ENCODE assay signal across 20 mouse cellular contexts in the genomic region with DNA sequence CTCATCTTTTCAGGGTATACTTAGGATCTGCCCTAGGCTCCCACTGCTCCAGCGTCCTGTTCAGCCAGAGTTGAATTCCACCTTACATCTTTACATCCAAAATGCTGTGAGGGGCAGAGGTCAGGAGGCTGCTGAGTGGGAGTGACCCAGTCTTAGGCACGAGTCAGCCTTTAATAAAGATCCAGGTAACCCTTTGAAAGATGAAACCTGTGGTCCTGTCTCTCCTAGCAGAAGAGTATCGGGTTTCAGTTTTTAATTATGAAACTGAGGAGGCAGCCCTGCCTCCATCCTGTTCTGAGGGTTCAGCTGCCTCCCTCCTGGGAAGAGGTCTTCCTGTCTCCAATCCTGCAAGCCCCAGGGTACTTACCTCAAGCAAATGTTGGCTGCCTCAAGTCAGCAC.
A peak's percentile ranks its signal among the peaks of the same experiment; 100 is the strongest.
DNase-seq lines count a peak whose midpoint lies in the region; ATAC-seq and TF ChIP-seq lines count a peak whose summit lies in the region.
"Had no signal": no experiment of that assay in that cellular context is flagged by ENCODE, and none has a peak within 500 bp of the region (broad histone marks: within the 10 kb centered on the region; RNA-seq: fewer than 3 reads in every experiment).

No protein-coding gene starts in this region.

- H3K36me3 ChIP-seq in embryonic facial prominence, embryonic 15.5 days, result no peaks in the 10 kb centered on the region
- H3K36me3 ChIP-seq: forebrain, embryonic 12.5 days; heart, embryonic 12.5 days; hindbrain, embryonic 12.5 days; midbrain, embryonic 13.5 days had no signal

- H3K27me3 ChIP-seq in embryonic facial prominence, embryonic 15.5 days, result no peaks in the 10 kb centered on the region
- H3K27me3 ChIP-seq: heart, embryonic 12.5 days; hindbrain, embryonic 12.5 days had no signal

- peak overlapping the region; percentile 43 for H3K27ac ChIP-seq in layer of hippocampus, adult 2 months
- no peak overlapping the region for H3K27ac ChIP-seq in embryonic facial prominence, embryonic 15.5 days (replicated peaks)
- H3K27ac ChIP-seq: forebrain, embryonic 12.5 days; midbrain, embryonic 13.5 days had no signal

- no peak for TF ChIP-seq CTCF in layer of hippocampus, adult 2 months (conservative IDR thresholded peaks at IDR 0.05)

- WGBS in embryonic facial prominence, embryonic 15.5 days, result 18% methylated on average over 3 of the region's 3 CpGs

- no peak for DNase-seq in layer of hippocampus, adult 2 months (ENCODE audit: low spot score in 2 of 2)
- no peak for DNase-seq in layer of hippocampus, adult 11-12 months (ENCODE audit: low spot score)
- DNase-seq in embryo, embryonic 9.5 days (ENCODE audit: extremely low spot score), result peak; percentile 25
- DNase-seq in thymus, postnatal 10 days (ENCODE audit: low spot score in 2 of 2), result no peak
- no peak for DNase-seq in c-Kit-positive CD71-positive TER-119-positive erythroid progenitor cells, embryonic 14.5 days (ENCODE audit: low spot score)
- no peak for DNase-seq in left cerebral cortex, adult 9 months (ENCODE audit: low spot score in 2 of 2)
- DNase-seq: adrenal gland, postnatal 14 days; cerebellum, adult 9-10 months; heart, postnatal 10 days; kidney, adult 18-20 months; kidney, postnatal 14 days; liver, postnatal 0 days; lung, postnatal 14 days; thymus, adult 2 months had no signal

- H3K4me2 ChIP-seq in embryonic facial prominence, embryonic 15.5 days (replicated peaks), result no peak overlapping the region
- H3K4me2 ChIP-seq: forebrain, embryonic 12.5 days; heart, embryonic 12.5 days; hindbrain, embryonic 12.5 days; liver, embryonic 11.5 days; midbrain, embryonic 13.5 days had no signal

- no peak overlapping the region for H3K9ac ChIP-seq in embryonic facial prominence, embryonic 15.5 days
- H3K9ac ChIP-seq: forebrain, embryonic 12.5 days; heart, embryonic 12.5 days; hindbrain, embryonic 12.5 days; liver, postnatal 0 days; midbrain, embryonic 13.5 days had no signal

- H3K4me1 ChIP-seq in embryonic facial prominence, embryonic 15.5 days, result peaks cover 31% of the 10 kb centered on the region
- H3K4me1 ChIP-seq: forebrain, embryonic 12.5 days; midbrain, embryonic 13.5 days had no signal

- 0 out of 2 replicates have a peak, but pooled peaks have one; percentile 34 for ATAC-seq in embryonic facial prominence, embryonic 15.5 days (ENCODE audit: insufficient number of reproducible peaks, low FRiP score, low TSS enrichment, low read depth)
- ATAC-seq: liver, postnatal 0 days; midbrain, embryonic 13.5 days had no signal

- H3K4me3 ChIP-seq in layer of hippocampus, adult 2 months, result no peak overlapping the region
- no peak overlapping the region for H3K4me3 ChIP-seq in embryonic facial prominence, embryonic 15.5 days (replicated peaks)
- H3K4me3 ChIP-seq: forebrain, embryonic 12.5 days; heart, embryonic 12.5 days; hindbrain, embryonic 12.5 days; midbrain, embryonic 13.5 days had no signal

- no peaks in the 10 kb centered on the region for H3K9me3 ChIP-seq in embryonic facial prominence, embryonic 15.5 days (replicated peaks)
- H3K9me3 ChIP-seq: forebrain, embryonic 12.5 days; heart, embryonic 12.5 days; hindbrain, embryonic 12.5 days; midbrain, embryonic 13.5 days had no signal
